Mouse (Mus musculus) lung, embryonic 15.5 days (tissue): ENCODE measurements around the gene Rapgef5. TPM values are rescaled to one million over a fixed set of nuclear protein-coding genes. Genes with fewer than 3 reads are reported as not detected.
"Not testable (repeated sequence)": the region's sequence is repeated elsewhere in the genome, so short reads cannot be mapped to it uniquely, and the experiment has no call there.

Source experiments
- ATAC-seq: fragments of 200-750 bp; cut with Nextera tagmentation; 2 replicates; pipeline ENCODE4 v1.8.0; 2017; ENCODE audit warnings: moderate number of reproducible peaks, borderline replicate concordance; ENCODE audit not compliant: low FRiP score, low TSS enrichment; ENCODE audit errors: extremely low read depth
- H3K27ac ChIP-seq: fragments of 300-500 bp; sonication (generic); 2 replicates; pipeline ENCODE4 v1.5.1; 2015; ENCODE audit warnings: moderate library complexity, mild to moderate bottlenecking, inconsistent platforms
- H3K27me3 ChIP-seq: fragments of 300-500 bp; sonication (generic); 2 replicates; pipeline ENCODE4 v1.6.1; 2015; ENCODE audit warnings: inconsistent platforms
- H3K36me3 ChIP-seq: fragments of 300-500 bp; sonication (generic); 2 replicates; pipeline ENCODE4 v1.6.1; 2015; ENCODE audit warnings: inconsistent platforms
- H3K4me1 ChIP-seq: fragments of 300-500 bp; sonication (generic); 2 replicates; pipeline ENCODE4 v1.6.1; 2015; ENCODE audit warnings: inconsistent platforms
- H3K4me2 ChIP-seq: fragments of 300-500 bp; sonication (generic); 2 replicates; pipeline ENCODE4 v1.6.1; 2015; ENCODE audit warnings: inconsistent platforms, mild to moderate bottlenecking, moderate library complexity
- H3K4me3 ChIP-seq: fragments of 300-500 bp; sonication (generic); 2 replicates; pipeline ENCODE4 v1.5.1; 2015; ENCODE audit warnings: mild to moderate bottlenecking, inconsistent platforms
- H3K9ac ChIP-seq: fragments of 300-500 bp; sonication (generic); 2 replicates; pipeline ENCODE4 v1.6.1; 2015; ENCODE audit warnings: inconsistent platforms
- H3K9me3 ChIP-seq: fragments of 300-500 bp; sonication (generic); 2 replicates; pipeline ENCODE4 v1.6.1; 2016; ENCODE audit warnings: inconsistent platforms
- WGBS: fragments of 180-500 bp; shearing (Covaris S2); methylation state at CpG from one replicate; pipeline ENCODE4 v1.1.7; 2015; 5-methylcytosine and 5-hydroxymethylcytosine counted together
- polyA plus RNA-seq: library from polyadenylated mRNA; unstranded; fragments of >200 nt; fragmentation: Nextera tagmentation; extraction: Ambion mirVana; gene quantifications from 2 replicates; pipeline ENCODE4 v1.2.1, GENCODE M21; 2015

The Rapgef5 gene
- polyA plus RNA-seq, 1 experiment from 2014 or later: 25.3 TPM

GRCm38 (mm10) chr12:117788513-117789011 is 272.3 kb downstream of the Rapgef5 start:
- H3K4me2 ChIP-seq: peak overlapping the region; percentile 51
- H3K9me3 ChIP-seq: no peaks in the 10 kb centered on the region
- ATAC-seq: peak; percentile 35; the same call in 1 of the 2 replicates
- no peaks in the 10 kb centered on the region for H3K27me3 ChIP-seq
- H3K4me3 ChIP-seq: peak overlapping the region; percentile 23
- no peak overlapping the region for H3K27ac ChIP-seq
- WGBS: 15% methylated on average over 24 of the region's 24 CpGs
- H3K4me1 ChIP-seq: no peaks in the 10 kb centered on the region
- no peak overlapping the region for H3K9ac ChIP-seq
- H3K36me3 ChIP-seq: no peaks in the 10 kb centered on the region

- ATAC-seq: no peak; the same call in 1 of the 2 replicates
- Histone ChIP-seq H3K36me3 (no peaks in the 10 kb centered on the region), H3K27me3 (no peaks in the 10 kb centered on the region), H3K4me2 (no peak overlapping the region), H3K9me3 (no peaks in the 10 kb centered on the region), H3K27ac (no peak overlapping the region), H3K4me1 (no peaks in the 10 kb centered on the region), H3K9ac (no peak overlapping the region), H3K4me3 (no peak overlapping the region)
- WGBS: 45% methylated on average over 7 of the region's 7 CpGs
Observed at GRCm38 (mm10) chr12:117789017-117789416, 272.7 kb downstream of the Rapgef5 start.

DNA sequence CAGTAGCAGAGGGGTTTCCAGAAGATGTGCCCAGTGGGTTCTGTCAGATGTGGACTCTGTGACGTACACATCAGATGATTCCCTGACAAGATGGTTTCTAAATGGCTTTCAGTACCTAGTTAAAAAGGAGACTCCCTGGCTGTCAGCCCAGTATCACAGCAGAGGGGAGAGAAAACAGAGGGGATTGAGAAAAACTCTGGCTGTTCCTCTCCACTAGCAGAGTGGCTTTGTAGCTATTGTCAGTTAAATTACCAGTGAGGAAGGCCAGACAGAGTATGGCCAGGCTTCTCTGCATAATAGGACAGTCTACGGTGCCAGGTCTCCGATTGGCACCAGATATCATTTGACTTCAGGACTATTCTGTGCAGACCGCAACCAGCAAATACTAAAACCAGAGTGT is 279.0 kb downstream of the Rapgef5 start:
- H3K9ac ChIP-seq: no peak overlapping the region
- H3K9me3 ChIP-seq: no peaks in the 10 kb centered on the region
- no peaks in the 10 kb centered on the region; the same call in 1 of the 2 replicates for H3K4me1 ChIP-seq
- WGBS: 85% methylated on average over 4 of the region's 4 CpGs
- H3K36me3 ChIP-seq: no peaks in the 10 kb centered on the region
- no peak overlapping the region for H3K4me3 ChIP-seq
- no peak for ATAC-seq
- no peak overlapping the region for H3K4me2 ChIP-seq
- no peaks in the 10 kb centered on the region for H3K27me3 ChIP-seq
- H3K27ac ChIP-seq: no peak overlapping the region

DNA sequence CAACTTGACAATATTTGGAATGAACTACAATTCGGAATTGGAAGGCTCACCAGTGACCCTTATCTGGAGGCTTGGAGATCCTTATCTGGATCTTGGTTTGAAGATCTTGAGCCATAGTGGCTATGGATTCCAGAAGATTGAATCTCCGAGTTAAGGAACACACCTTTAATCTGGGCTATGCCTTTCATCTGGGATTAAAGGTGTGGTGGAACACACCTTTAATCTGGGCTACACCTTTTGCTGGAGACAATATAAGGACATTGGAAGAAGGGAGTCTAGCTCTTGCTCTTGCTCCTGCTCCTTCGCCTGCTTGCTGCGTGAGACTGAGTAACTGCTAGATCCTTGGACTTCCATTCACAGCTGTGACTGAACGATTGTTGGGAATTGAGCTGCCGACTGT is 287.7 kb downstream of the Rapgef5 start, which contains the start of gene Cdca7l:
Gene Cdca7l, plus strand, starts transcription at position 301 of the 400 bp plus-strand sequence.
- H3K4me2 ChIP-seq, H3K4me3 ChIP-seq, H3K27ac ChIP-seq, H3K4me1 ChIP-seq, H3K9ac ChIP-seq, H3K36me3 ChIP-seq, H3K9me3 ChIP-seq, ATAC-seq: not testable (repeated sequence)
- WGBS: 70% methylated on average over 1 of the region's 6 CpGs
- peaks cover 13% of the 10 kb centered on the region for H3K27me3 ChIP-seq

DNA sequence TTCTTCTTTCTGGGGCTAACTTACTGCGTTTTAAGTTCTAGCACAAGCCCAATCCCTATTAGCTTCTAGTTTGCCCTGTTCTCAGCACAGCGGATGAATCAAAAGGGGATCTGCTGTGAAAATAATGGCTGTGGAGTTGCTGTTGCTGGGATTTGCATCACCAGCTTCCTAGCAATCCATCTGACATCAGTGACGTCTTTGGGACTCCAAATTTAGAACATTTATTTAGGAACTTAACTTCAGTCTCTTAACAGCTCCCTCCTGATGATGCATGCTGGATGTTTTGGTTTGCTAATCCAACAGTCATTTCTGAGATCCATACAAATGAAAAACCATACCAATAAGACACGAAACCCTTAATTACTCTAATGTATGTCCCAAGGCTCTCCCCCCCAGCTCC is 289.3 kb downstream of the Rapgef5 start:
- Histone ChIP-seq H3K9ac (no peak overlapping the region), H3K36me3 (no peaks in the 10 kb centered on the region), H3K4me2 (no peak overlapping the region), H3K27ac (no peak overlapping the region), H3K9me3 (no peaks in the 10 kb centered on the region), H3K4me1 (0 out of 2 replicates have a peak, but pooled peaks cover 6% of the 10 kb centered on the region), H3K4me3 (no peak overlapping the region), H3K27me3 (peaks cover 13% of the 10 kb centered on the region)
- 69% methylated on average over 4 of the region's 4 CpGs for WGBS
- ATAC-seq: no peak

DNA sequence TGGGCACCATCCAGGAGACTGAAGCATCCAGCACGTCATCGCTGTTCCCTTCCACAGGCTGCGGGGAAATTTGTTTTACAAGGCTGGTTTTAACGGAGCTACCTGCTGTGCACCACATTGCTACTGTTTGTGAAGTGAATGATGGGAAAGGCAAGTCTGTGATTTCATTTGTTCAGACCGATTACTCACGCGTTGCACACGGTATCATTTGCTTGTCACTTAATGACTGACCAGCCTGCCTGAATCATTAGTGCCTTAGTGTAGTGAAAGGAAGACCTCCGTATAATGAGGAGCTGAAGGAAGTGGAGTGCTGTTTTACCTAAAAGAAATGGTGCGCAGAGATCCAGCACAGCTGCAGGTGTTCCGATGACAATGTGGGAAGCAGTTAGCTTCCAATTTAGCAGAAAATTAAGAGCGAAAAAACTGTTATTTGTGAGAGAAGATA is 289.8 kb downstream of the Rapgef5 start:
- Histone ChIP-seq H3K27ac (no peak overlapping the region), H3K9ac (no peak overlapping the region), H3K4me1 (0 out of 2 replicates have a peak, but pooled peaks cover 6% of the 10 kb centered on the region), H3K4me2 (no peak overlapping the region), H3K9me3 (no peaks in the 10 kb centered on the region), H3K4me3 (no peak overlapping the region), H3K27me3 (peaks cover 13% of the 10 kb centered on the region), H3K36me3 (no peaks in the 10 kb centered on the region)
- WGBS: 62% methylated on average over 12 of the region's 12 CpGs
- no peak for ATAC-seq

- H3K36me3 ChIP-seq: no peaks in the 10 kb centered on the region
- H3K27ac ChIP-seq: no peak overlapping the region
- H3K27me3 ChIP-seq: peaks cover 13% of the 10 kb centered on the region
- no peak overlapping the region for H3K4me2 ChIP-seq
- no peak overlapping the region for H3K4me3 ChIP-seq
- 0 out of 2 replicates have a peak, but pooled peaks cover 6% of the 10 kb centered on the region for H3K4me1 ChIP-seq
- ATAC-seq: no peak
- H3K9me3 ChIP-seq: no peaks in the 10 kb centered on the region
- WGBS: 80% methylated on average over 4 of the region's 4 CpGs
- no peak overlapping the region for H3K9ac ChIP-seq
Observed at GRCm38 (mm10) chr12:117806470-117806869, 290.2 kb downstream of the Rapgef5 start.

DNA sequence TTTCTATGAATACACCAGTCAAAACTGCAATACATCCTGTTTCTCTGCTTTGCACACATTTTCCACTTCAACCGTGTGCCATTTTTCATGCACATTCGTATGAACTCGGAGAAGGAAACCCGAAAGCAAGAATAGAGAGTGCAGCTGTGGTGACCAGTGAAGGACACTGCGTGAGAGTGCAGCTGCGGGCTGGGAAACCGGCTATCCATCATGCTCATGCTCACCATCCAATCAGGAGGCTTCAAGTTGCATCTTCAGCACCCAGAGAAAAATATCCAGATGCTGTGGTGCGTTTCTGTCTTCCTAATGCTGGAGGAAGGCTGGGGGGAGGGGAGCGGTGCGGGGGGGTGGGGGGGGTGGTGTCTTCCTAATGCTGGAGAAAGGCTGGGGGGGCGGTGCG is 291.4 kb downstream of the Rapgef5 start:
- H3K4me2 ChIP-seq: no peak overlapping the region
- no peak overlapping the region for H3K9ac ChIP-seq
- no peaks in the 10 kb centered on the region for H3K36me3 ChIP-seq
- 21% methylated on average over 11 of the region's 12 CpGs for WGBS
- no peaks in the 10 kb centered on the region for H3K9me3 ChIP-seq
- 0 out of 2 replicates have a peak, but pooled peaks cover 6% of the 10 kb centered on the region for H3K4me1 ChIP-seq
- H3K27me3 ChIP-seq: peaks cover 13% of the 10 kb centered on the region
- no peak for ATAC-seq
- H3K27ac ChIP-seq: no peak overlapping the region
- H3K4me3 ChIP-seq: no peak overlapping the region

DNA sequence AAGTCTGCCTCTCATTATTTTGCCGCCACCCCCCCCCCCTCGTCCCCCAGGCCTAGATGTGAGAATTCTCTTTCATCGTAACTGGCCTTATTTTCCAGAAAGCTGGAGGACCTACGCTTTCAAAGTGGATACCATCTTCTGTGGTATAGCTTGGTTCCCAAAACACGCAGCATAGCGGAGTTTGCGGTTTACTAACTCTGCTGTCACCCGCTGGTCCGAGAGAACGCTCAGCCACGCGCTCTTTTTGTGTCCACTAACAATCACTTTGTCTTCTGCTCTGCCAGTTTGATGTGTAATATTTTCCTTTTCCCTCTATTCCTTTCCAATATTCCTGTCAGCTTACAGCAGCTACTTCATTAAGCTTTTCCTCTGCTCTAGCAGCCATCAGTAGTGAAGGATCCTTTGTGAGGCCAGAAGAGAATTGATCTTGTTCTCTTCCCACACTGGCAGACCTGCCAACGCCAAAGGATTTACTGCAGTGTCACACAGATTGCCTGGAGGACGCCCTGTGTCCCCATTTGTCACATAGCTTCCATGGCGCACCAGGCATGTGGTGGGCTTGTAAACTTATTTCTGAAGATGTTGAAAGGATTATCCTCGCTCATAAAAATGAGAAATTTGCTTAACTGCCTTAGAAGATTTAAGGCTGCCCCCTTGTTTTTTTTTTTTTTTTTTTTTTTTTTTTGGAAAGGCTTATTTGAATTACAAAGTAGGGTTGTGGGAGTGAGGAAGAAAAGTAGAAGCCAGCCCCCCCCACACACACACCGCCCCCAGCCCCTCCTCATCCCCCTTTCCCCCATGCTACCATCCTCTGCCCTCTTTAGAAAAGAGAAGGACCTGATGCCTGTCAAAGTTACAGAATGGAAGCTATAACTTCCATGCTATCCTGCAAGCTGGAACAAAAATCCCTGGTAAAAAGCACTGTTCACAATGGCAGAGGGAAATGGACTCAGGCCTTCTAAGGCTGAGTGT is 292.4 kb downstream of the Rapgef5 start:
- Histone ChIP-seq H3K9ac (no peak overlapping the region), H3K27me3 (peaks cover 13% of the 10 kb centered on the region), H3K36me3 (no peaks in the 10 kb centered on the region), H3K4me1 (0 out of 2 replicates have a peak, but pooled peaks cover 6% of the 10 kb centered on the region), H3K4me3 (no peak overlapping the region), H3K4me2 (peak overlapping the region; percentile 42), H3K27ac (no peak overlapping the region), H3K9me3 (no peaks in the 10 kb centered on the region)
- ATAC-seq: no peak
- WGBS: 32% methylated on average over 17 of the region's 17 CpGs
